31 mouse cellular contexts compared by ENCODE assay signal in the genomic region with DNA sequence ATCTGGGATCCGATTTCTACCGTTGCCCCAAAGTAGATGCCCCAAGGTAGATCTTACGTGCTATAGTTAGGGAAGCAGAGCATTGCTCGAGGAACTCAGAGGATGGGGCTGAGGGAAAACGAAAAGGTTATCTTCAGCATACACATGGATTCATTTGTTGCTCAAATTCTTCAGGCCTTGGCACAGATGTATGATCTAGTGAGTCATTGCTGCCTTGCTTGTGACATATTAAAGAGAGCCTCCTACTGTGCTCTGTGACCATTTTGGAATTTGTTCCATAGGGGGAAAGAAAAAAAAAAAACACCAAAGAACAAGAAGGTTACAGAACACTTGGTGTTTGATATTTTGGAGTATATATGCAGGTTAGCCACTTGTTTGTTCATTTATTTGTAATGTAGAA. TPM values are rescaled to one million over a fixed set of nuclear protein-coding genes. Genes with fewer than 3 reads are reported as not detected.
DNase-seq lines count a peak whose midpoint lies in the region; ATAC-seq and TF ChIP-seq lines count a peak whose summit lies in the region.
"Had no signal": no experiment of that assay in that cellular context is flagged by ENCODE, and none has a peak within 500 bp of the region (broad histone marks: within the 10 kb centered on the region; RNA-seq: fewer than 3 reads in every experiment).

No protein-coding gene starts in this region.

- no peaks in the 10 kb centered on the region for H3K9me3 ChIP-seq in lung, postnatal 0 days (ENCODE audit: low read length)
- H3K9me3 ChIP-seq: embryonic facial prominence, embryonic 13.5 days; embryonic facial prominence, embryonic 15.5 days; forebrain, embryonic 10.5 days; forebrain, embryonic 12.5 days had no signal

- TF ChIP-seq CTCF in lung, postnatal 0 days (IDR thresholded peaks at IDR 0.05) = no peak

- H3K4me3 ChIP-seq in lung, postnatal 0 days (ENCODE audit: low read depth, low read length) = no peak overlapping the region
- H3K4me3 ChIP-seq: embryonic facial prominence, embryonic 13.5 days; embryonic facial prominence, embryonic 15.5 days; erythroblast, embryonic 14.5 days; forebrain, embryonic 10.5 days; forebrain, embryonic 12.5 days had no signal

- H3K36me3 ChIP-seq in lung, postnatal 0 days (ENCODE audit: insufficient read depth, low read length) = no peaks in the 10 kb centered on the region
- H3K36me3 ChIP-seq: embryonic facial prominence, embryonic 13.5 days; embryonic facial prominence, embryonic 15.5 days; forebrain, embryonic 10.5 days; forebrain, embryonic 12.5 days; G1E had no signal

- TF ChIP-seq EP300 in lung, postnatal 0 days (IDR thresholded peaks at IDR 0.05) = no peak

- 84% methylated on average over 5 of the region's 5 CpGs for WGBS in lung, postnatal 0 days

- no peak for ATAC-seq in lung, postnatal 0 days
- no peak for ATAC-seq in monocyte, adult 5-6 weeks (replicated peaks; ENCODE audit: insufficient number of reproducible peaks, low FRiP score, low TSS enrichment, poor library complexity, severe bottlenecking)
- ATAC-seq: activated CD4-positive, CD25-positive, alpha-beta regulatory T cell, adult 4 months; CD4-positive, CD25-positive, alpha-beta regulatory T cell, adult 4 months; forebrain, embryonic 14.5 days; forebrain, postnatal 0 days; Patski had no signal

- peak; percentile 12 for DNase-seq in adrenal gland, adult 2 months
- no peak for DNase-seq in adrenal gland, postnatal 10 days
- DNase-seq in 3134 (ENCODE audit: extremely low read depth, insufficient read length, low spot score) = peak; percentile 28
- DNase-seq in Muller cell, postnatal 12 days (ENCODE audit: inconsistent ontology term) = peak; percentile 55
- DNase-seq in brain, adult 2 months (ENCODE audit: low read depth, low spot score) = peak; percentile 36
- DNase-seq in lung, postnatal 0 days (ENCODE audit: low spot score) = no peak
- DNase-seq: adrenal gland, postnatal 14 days; adrenal gland, postnatal 36 days; B cell, adult 2 months; cerebellum, adult 11 months; cerebellum, adult 8-10 months; cerebellum, adult 9-11 months; cerebellum, postnatal 14 days; cerebellum, postnatal 36 days; embryo, embryonic 11 days; forebrain, postnatal 0 days had no signal

- no peak overlapping the region for H3K27ac ChIP-seq in lung, postnatal 0 days (ENCODE audit: low read length)
- H3K27ac ChIP-seq: embryonic facial prominence, embryonic 13.5 days; embryonic facial prominence, embryonic 15.5 days; forebrain, embryonic 10.5 days; forebrain, embryonic 12.5 days had no signal

- H3K4me1 ChIP-seq in lung, postnatal 0 days (ENCODE audit: insufficient read depth, low read depth, low read length) = peaks cover 9% of the 10 kb centered on the region; the same call in 1 of the 2 replicates

- no peak overlapping the region for H3K9ac ChIP-seq in lung, postnatal 0 days (replicated peaks; ENCODE audit: low read depth)
- H3K9ac ChIP-seq: embryonic facial prominence, embryonic 13.5 days; embryonic facial prominence, embryonic 15.5 days; forebrain, embryonic 12.5 days; forebrain, postnatal 0 days had no signal

- H3K4me2 ChIP-seq in lung, postnatal 0 days (replicated peaks; ENCODE audit: low read depth, low read length) = no peak overlapping the region
- H3K4me2 ChIP-seq: embryonic facial prominence, embryonic 13.5 days; embryonic facial prominence, embryonic 15.5 days; forebrain, embryonic 12.5 days had no signal

- no peaks in the 10 kb centered on the region for H3K27me3 ChIP-seq in lung, postnatal 0 days (replicated peaks; ENCODE audit: insufficient read depth, low read length)
- H3K27me3 ChIP-seq: embryonic facial prominence, embryonic 15.5 days; forebrain, embryonic 12.5 days; Patski had no signal

RNA-seq across cellular contexts. Expression of gene Il1rap, which starts 4.3 kb away (rescaled TPM):
- total RNA-seq in adrenal gland, adult 2 months (2021) = 10 to 100 TPM in 1 of 2 experiments, 1 to 10 TPM in 1; 5.5 to 10.5 TPM
- 0.99 and 1.8 TPM in 2 replicates for polyA plus RNA-seq in adrenal gland, adult 2 months (2012; rRNA removed)
- total RNA-seq in adrenal gland, postnatal 10 days (2021) = 10 to 100 TPM; 12.1 to 16.9 TPM
- polyA plus RNA-seq in lung, postnatal 0 days (2015; fragmentation: Nextera tagmentation; extraction: Ambion mirVana) = 7.4 and 7.8 TPM in 2 replicates
- 12.2 to 21.3 TPM (median 17.6 TPM) in 3 replicates for total RNA-seq in monocyte, adult 5-6 weeks (2017)

RNA-seq across cellular contexts. Expression of gene Tmem207, which starts 59.2 kb away (rescaled TPM):
- not detected for total RNA-seq in adrenal gland, adult 2 months (2021)
- polyA plus RNA-seq in adrenal gland, adult 2 months (2012; rRNA removed) = not detected in 2 replicates
- not detected for total RNA-seq in adrenal gland, postnatal 10 days (2021)
- not detected in 2 replicates for polyA plus RNA-seq in lung, postnatal 0 days (2015; fragmentation: Nextera tagmentation; extraction: Ambion mirVana)
- 0.32 TPM in 1 of 3 replicates, not detected in the others for total RNA-seq in monocyte, adult 5-6 weeks (2017)
- total RNA-seq: adrenal gland, adult 18-20 months; adrenal gland, postnatal 14 days; adrenal gland, postnatal 36 days; CH12.LX; common myeloid progenitor, adult 5-6 weeks; forebrain, postnatal 0 days had no signal
- polyA plus RNA-seq: activated CD4-positive, CD25-positive, alpha-beta regulatory T cell, adult 4 months; CD4-positive, CD25-positive, alpha-beta regulatory T cell, adult 4 months; embryonic facial prominence, embryonic 11.5 days; embryonic facial prominence, embryonic 13.5 days; embryonic facial prominence, embryonic 15.5 days; erythroblast, embryonic 14.5 days; forebrain, embryonic 10.5 days; forebrain, embryonic 14.5 days; forebrain, postnatal 0 days; G1E; Patski had no signal

Comparison
In these comparisons a context has a peak if more than half of its experiments do, and no peak if none do; other contexts are left out.
1. DNase-seq: peak in adrenal gland, adult 2 months (single experiment), 3134 (single experiment), Muller cell, postnatal 12 days (single experiment) and brain, adult 2 months (single experiment); none in adrenal gland, postnatal 10 days (single experiment) and lung, postnatal 0 days (single experiment).